Mouse (Mus musculus) granulocyte monocyte progenitor cell, adult 5-6 weeks (primary cell): ENCODE data around the gene Prl2c5. TPM values are rescaled to one million over a fixed set of nuclear protein-coding genes. Genes with fewer than 3 reads are reported as not detected.
A peak's percentile ranks its signal among the peaks of the same experiment; 100 is the strongest.
"Not testable (repeated sequence)": the region's sequence is repeated elsewhere in the genome, so short reads cannot be mapped to it uniquely, and the experiment has no call there.

ENCODE experiments used
- ATAC-seq: replicated peaks from 2 replicates; pipeline ENCODE4 v1.8.0; 2016; ENCODE audit warnings: mild to moderate bottlenecking, moderate TSS enrichment, inconsistent platforms; ENCODE audit not compliant: poor library complexity, severe bottlenecking
- total RNA-seq, 2 experiments: library from RNA; stranded (forward) in 1 of 2; stranded (reverse) in 1 of 2; fragments of 200-712, 200-1000 nt in 1 of 2; fragments of >200 nt in 1 of 2; fragmentation: Nextera tagmentation in 1 of 2; gene quantifications; 2 replicates each; pipeline ENCODE4 v1.2.3; 2014 to 2017

Gene Prl2c5
- total RNA-seq (2014; fragmentation: Nextera tagmentation) (not detected in 2 replicates), total RNA-seq (2017) (not detected in 2 replicates)

- not testable (repeated sequence) for ATAC-seq
Measured at GRCm38 (mm10) chr13:13182415-13182814, at the start of gene Prl2c5. TSS of gene Prl2c5 (plus strand) at chr13:13182715.

DNA sequence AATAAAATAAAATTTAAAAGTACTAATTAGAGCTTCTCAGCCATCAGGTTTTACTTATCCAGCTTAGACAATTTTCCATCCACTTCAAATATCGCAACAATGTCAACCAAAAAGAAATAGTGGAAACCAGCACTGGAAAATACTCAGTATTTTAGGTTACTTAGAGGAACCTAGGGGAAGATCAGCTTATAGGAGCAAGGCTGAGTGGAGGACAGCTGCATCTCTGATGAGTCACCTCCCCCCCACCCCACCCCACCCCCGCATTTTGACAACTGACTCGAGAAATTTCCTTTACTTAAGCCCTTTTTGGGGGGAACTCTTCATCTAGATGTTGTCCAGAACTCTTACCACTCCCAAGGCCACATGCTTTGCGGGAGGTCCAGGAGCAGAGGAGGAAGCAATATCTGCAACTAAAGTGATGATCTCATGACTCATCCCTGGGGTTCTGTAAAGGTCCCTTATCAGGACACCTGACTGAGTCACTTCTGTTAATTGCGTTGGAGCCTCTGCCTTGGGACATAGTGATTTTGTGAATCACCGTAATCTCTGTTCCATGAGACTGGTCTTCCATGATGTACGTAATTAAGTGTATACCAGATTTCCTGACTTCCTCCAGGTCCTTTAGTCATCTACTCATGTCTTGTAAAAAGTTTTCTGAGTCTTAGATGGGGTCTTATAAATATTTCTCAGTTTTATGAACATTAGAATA lies 19.6 kb upstream of the Prl2c5 start:
- not testable (repeated sequence) for ATAC-seq

DNA sequence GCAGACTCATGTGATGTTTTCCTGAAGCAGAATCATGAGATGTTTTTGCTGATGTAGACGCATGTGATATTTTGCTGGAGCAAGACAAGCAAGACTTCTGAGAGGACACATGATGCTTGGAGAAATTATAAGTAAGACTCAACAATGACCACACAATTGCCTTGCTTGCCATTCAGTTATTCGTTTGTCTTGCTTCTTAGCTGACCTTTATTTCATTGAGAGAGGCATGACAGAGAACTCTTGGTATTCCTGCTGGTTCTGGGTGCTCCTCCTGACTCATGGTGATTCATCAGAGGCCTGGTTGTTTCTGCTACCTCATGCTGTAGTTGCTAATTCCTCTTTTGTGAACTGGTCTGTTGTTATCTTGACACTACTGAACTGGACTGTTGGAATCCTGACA lies 13.9 kb upstream of the Prl2c5 start:
- not testable (repeated sequence) for ATAC-seq

GRCm38 (mm10) chr13:13173616-13174136 lies 8.8 kb upstream of the Prl2c5 start:
- not testable (repeated sequence) for ATAC-seq

- not testable (repeated sequence) for ATAC-seq
Measured at GRCm38 (mm10) chr13:13175736-13176135, 6.8 kb upstream of the Prl2c5 start.

DNA sequence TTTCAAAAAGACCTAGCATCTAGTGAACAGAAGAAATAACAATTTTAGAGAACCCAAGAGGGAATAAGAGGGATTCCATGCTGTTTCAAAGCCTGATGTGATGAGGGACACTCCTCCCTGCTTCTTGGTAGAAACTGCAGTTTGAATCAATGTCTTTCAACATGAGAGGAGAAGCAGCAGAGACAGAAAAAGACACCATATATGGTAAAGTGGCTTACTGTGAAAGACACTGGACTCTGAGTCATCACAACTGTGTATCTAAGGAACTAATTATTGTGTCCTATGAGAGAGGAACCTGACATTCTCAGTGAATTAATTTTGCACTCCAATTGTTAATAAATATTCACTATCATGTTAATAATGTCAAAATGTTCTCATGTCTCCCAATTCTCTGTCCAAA lies 28.7 kb downstream of the Prl2c5 start:
- not testable (repeated sequence) for ATAC-seq

- not testable (repeated sequence) for ATAC-seq
Measured at GRCm38 (mm10) chr13:13216363-13216762, 33.8 kb downstream of the Prl2c5 start.

DNA sequence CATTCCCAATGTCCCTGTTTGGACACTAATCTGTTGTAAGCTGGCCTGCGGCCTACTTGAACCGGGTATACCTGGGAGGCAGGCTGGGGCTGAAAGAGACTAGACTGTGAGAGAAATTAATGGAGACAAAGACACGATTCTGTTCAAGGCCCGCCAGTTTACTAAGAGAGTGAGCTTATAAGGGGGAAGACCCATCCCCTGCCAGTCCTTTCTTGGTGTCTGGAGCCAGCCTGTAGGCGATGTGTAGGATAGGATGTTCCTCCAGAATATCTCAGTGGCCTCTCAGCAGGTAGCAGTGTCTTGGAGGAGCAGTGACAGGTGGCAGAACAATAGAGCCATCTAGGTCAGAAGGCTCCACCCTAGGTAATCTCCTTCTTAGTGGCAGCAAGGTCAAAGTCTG lies 37.7 kb downstream of the Prl2c5 start:
- not testable (repeated sequence) for ATAC-seq

DNA sequence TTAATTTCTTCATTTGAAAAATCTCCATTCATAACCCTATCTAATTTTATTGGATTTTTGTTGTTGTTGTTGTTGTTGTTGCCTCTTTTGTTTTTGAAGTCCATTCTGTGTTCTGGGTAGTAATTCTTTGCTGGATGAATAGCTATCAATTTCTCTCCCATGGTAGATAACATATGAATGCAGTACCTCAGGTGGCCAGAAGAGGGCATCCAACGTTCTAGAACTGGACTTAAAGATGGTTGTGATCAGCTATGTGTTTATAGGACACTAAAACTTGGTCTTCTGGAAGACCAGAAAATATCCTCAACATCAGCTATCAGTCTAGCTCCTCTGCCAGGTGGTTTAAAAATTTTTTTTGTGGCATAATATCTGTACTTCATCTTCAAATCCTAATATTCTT lies 54.9 kb downstream of the Prl2c5 start:
- peak; percentile 72 for ATAC-seq

Other genes starting within 250 kb of the Prl2c5 start
- not detected in 2 replicates for gene Prl2c2, start 177.3 kb upstream of the Prl2c5 start, total RNA-seq (2014; fragmentation: Nextera tagmentation)
- gene Prl2c2, start 177.3 kb upstream of the Prl2c5 start, total RNA-seq (2017), result not detected in 2 replicates
- gene Gpr137b, start 211.3 kb downstream of the Prl2c5 start, total RNA-seq (2014; fragmentation: Nextera tagmentation), result not detected in 2 replicates
- gene Gpr137b, start 211.3 kb downstream of the Prl2c5 start, total RNA-seq (2017), result 3.3 TPM in 1 of 2 replicates, not detected in the other